In the genomic region with DNA sequence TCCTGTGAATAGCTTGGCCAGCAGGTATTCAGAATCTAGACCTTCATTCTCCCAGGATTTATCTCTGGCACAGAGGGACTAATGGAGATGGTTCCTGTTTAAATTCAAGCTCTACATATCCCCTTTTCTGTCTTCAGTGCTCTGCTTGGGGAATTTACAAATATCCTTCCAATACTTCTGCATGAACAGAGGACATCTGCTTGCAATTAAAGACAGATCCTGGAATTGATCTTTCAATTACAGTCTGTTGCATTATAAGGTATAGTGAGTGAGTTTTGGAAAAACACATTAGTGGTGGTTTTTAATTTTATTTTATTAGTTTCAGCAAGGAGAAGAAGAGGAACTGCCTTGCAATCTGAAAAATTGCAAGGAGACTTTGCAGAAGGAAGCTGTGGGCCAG, we compare ENCODE assay signal across 21 mouse cellular contexts.
"Had no signal": no experiment of that assay in that cellular context is flagged by ENCODE, and none has a peak within 500 bp of the region (broad histone marks: within the 10 kb centered on the region; RNA-seq: fewer than 3 reads in every experiment).

No protein-coding gene starts in this region.

- H3K27ac ChIP-seq: kidney, postnatal 0 days; layer of hippocampus, adult 2 months; liver, embryonic 13.5 days; macrophage; midbrain, embryonic 12.5 days; neural tube, embryonic 13.5 days had no signal

- H3K9ac ChIP-seq: liver, embryonic 13.5 days; midbrain, embryonic 12.5 days; neural tube, embryonic 13.5 days had no signal

- DNase-seq: kidney, adult 2 months; kidney, postnatal 25 days; layer of hippocampus, adult 9-11 months; layer of hippocampus, postnatal 36 days; left cerebral cortex, postnatal 4 days; liver, embryonic 13.5 days; lung, adult 2 months; lung, postnatal 14 days; right cerebral cortex, adult 18-20 months; right cerebral cortex, postnatal 14 days; right cerebral cortex, postnatal 4 days; thymus, adult 18-20 months; thymus, postnatal 36 days had no signal

- H3K27me3 ChIP-seq: liver, embryonic 13.5 days; midbrain, embryonic 12.5 days; neural tube, embryonic 13.5 days had no signal

- ATAC-seq: intestine, postnatal 0 days; midbrain, embryonic 16.5 days had no signal

- H3K4me3 ChIP-seq: layer of hippocampus, adult 2 months; liver, embryonic 13.5 days; midbrain, embryonic 12.5 days; myocyte; neural tube, embryonic 13.5 days had no signal

- H3K36me3 ChIP-seq: liver, embryonic 13.5 days; midbrain, embryonic 12.5 days; neural tube, embryonic 13.5 days had no signal

- H3K9me3 ChIP-seq: liver, embryonic 13.5 days; midbrain, embryonic 12.5 days; neural tube, embryonic 13.5 days had no signal

- H3K4me2 ChIP-seq: liver, embryonic 13.5 days; midbrain, embryonic 12.5 days; neural tube, embryonic 13.5 days had no signal

- H3K4me1 ChIP-seq: liver, embryonic 13.5 days; midbrain, embryonic 12.5 days had no signal
